Mouse (Mus musculus): Measurements from ENCODE around the gene Ctso. TPM values are rescaled to one million over a fixed set of nuclear protein-coding genes. Genes with fewer than 3 reads are reported as not detected.

The Ctso gene
- polyA plus RNA-seq, 1 experiment from 2014 or later: 19.6 TPM

GRCm38 (mm10) chr3:81942341-81942740 is 9.9 kb downstream of the Ctso start:
- Histone ChIP-seq H3K4me1 (ENCODE audit: control insufficient read depth, insufficient read depth, low read length) (no peaks in the 10 kb centered on the region), H3K4me2 (replicated peaks; ENCODE audit: low read depth, low read length) (no peak overlapping the region), H3K9me3 (ENCODE audit: control insufficient read depth, low read depth, low read length) (no peaks in the 10 kb centered on the region), H3K9ac (replicated peaks; ENCODE audit: low read depth, low read length) (no peak overlapping the region), H3K4me3 (ENCODE audit: low read depth, low read length) (no peak overlapping the region), H3K27ac (ENCODE audit: low read length) (no peak overlapping the region), H3K27me3 (ENCODE audit: control insufficient read depth, insufficient read depth, low read length) (no peaks in the 10 kb centered on the region), H3K36me3 (ENCODE audit: control insufficient read depth, insufficient read depth, low read length) (no peaks in the 10 kb centered on the region)
- 86% methylated on average over 3 of the region's 3 CpGs for WGBS
- ATAC-seq (ENCODE audit: insufficient number of reproducible peaks, insufficient read depth, low FRiP score, low read depth): no peak

GRCm38 (mm10) chr3:81943097-81943496 is 10.7 kb downstream of the Ctso start:
- no peak overlapping the region for H3K4me3 ChIP-seq (ENCODE audit: low read depth, low read length)
- H3K9ac ChIP-seq (replicated peaks; ENCODE audit: low read depth, low read length): no peak overlapping the region
- H3K27me3 ChIP-seq (ENCODE audit: control insufficient read depth, insufficient read depth, low read length): no peaks in the 10 kb centered on the region
- no peak overlapping the region for H3K27ac ChIP-seq (ENCODE audit: low read length)
- H3K36me3 ChIP-seq (ENCODE audit: control insufficient read depth, insufficient read depth, low read length): no peaks in the 10 kb centered on the region
- ATAC-seq (ENCODE audit: insufficient number of reproducible peaks, insufficient read depth, low FRiP score, low read depth): no peak
- H3K4me1 ChIP-seq (ENCODE audit: control insufficient read depth, insufficient read depth, low read length): no peaks in the 10 kb centered on the region
- 89% methylated on average over 3 of the region's 3 CpGs for WGBS
- no peak overlapping the region for H3K4me2 ChIP-seq (replicated peaks; ENCODE audit: low read depth, low read length)
- no peaks in the 10 kb centered on the region for H3K9me3 ChIP-seq (ENCODE audit: control insufficient read depth, low read depth, low read length)

GRCm38 (mm10) chr3:81944851-81945393 is 12.5 kb downstream of the Ctso start:
- H3K27ac ChIP-seq (ENCODE audit: low read length): no peak overlapping the region
- H3K9me3 ChIP-seq (ENCODE audit: control insufficient read depth, low read depth, low read length): no peaks in the 10 kb centered on the region
- no peak overlapping the region for H3K9ac ChIP-seq (replicated peaks; ENCODE audit: low read depth, low read length)
- no peaks in the 10 kb centered on the region for H3K27me3 ChIP-seq (ENCODE audit: control insufficient read depth, insufficient read depth, low read length)
- 92% methylated on average over 7 of the region's 7 CpGs for WGBS
- no peaks in the 10 kb centered on the region for H3K36me3 ChIP-seq (ENCODE audit: control insufficient read depth, insufficient read depth, low read length)
- ATAC-seq (ENCODE audit: insufficient number of reproducible peaks, insufficient read depth, low FRiP score, low read depth): no peak
- no peak overlapping the region for H3K4me3 ChIP-seq (ENCODE audit: low read depth, low read length)
- no peak overlapping the region for H3K4me2 ChIP-seq (replicated peaks; ENCODE audit: low read depth, low read length)
- no peaks in the 10 kb centered on the region for H3K4me1 ChIP-seq (ENCODE audit: control insufficient read depth, insufficient read depth, low read length)

- no peak overlapping the region for H3K27ac ChIP-seq (ENCODE audit: low read length)
- no peaks in the 10 kb centered on the region for H3K27me3 ChIP-seq (ENCODE audit: control insufficient read depth, insufficient read depth, low read length)
- no peaks in the 10 kb centered on the region for H3K9me3 ChIP-seq (ENCODE audit: control insufficient read depth, low read depth, low read length)
- ATAC-seq (ENCODE audit: insufficient number of reproducible peaks, insufficient read depth, low FRiP score, low read depth): no peak
- H3K36me3 ChIP-seq (ENCODE audit: control insufficient read depth, insufficient read depth, low read length): no peaks in the 10 kb centered on the region
- H3K9ac ChIP-seq (replicated peaks; ENCODE audit: low read depth, low read length): no peak overlapping the region
- H3K4me3 ChIP-seq (ENCODE audit: low read depth, low read length): no peak overlapping the region
- H3K4me1 ChIP-seq (ENCODE audit: control insufficient read depth, insufficient read depth, low read length): no peaks in the 10 kb centered on the region
- H3K4me2 ChIP-seq (replicated peaks; ENCODE audit: low read depth, low read length): no peak overlapping the region
- 80% methylated on average over 1 of the region's 1 CpGs for WGBS
Observed at GRCm38 (mm10) chr3:81949048-81949447, 16.6 kb downstream of the Ctso start.

GRCm38 (mm10) chr3:81951785-81952184 is 19.4 kb downstream of the Ctso start:
- Histone ChIP-seq H3K36me3 (ENCODE audit: control insufficient read depth, insufficient read depth, low read length) (no peaks in the 10 kb centered on the region), H3K27ac (ENCODE audit: low read length) (no peak overlapping the region), H3K4me2 (replicated peaks; ENCODE audit: low read depth, low read length) (no peak overlapping the region), H3K4me1 (ENCODE audit: control insufficient read depth, insufficient read depth, low read length) (no peaks in the 10 kb centered on the region), H3K9me3 (ENCODE audit: control insufficient read depth, low read depth, low read length) (no peaks in the 10 kb centered on the region), H3K9ac (replicated peaks; ENCODE audit: low read depth, low read length) (no peak overlapping the region), H3K4me3 (ENCODE audit: low read depth, low read length) (no peak overlapping the region), H3K27me3 (ENCODE audit: control insufficient read depth, insufficient read depth, low read length) (no peaks in the 10 kb centered on the region)
- ATAC-seq (ENCODE audit: insufficient number of reproducible peaks, insufficient read depth, low FRiP score, low read depth): no peak
- WGBS: 70% methylated on average over 2 of the region's 2 CpGs

- H3K27me3 ChIP-seq (ENCODE audit: control insufficient read depth, insufficient read depth, low read length): no peaks in the 10 kb centered on the region
- H3K4me2 ChIP-seq (replicated peaks; ENCODE audit: low read depth, low read length): no peak overlapping the region
- H3K36me3 ChIP-seq (ENCODE audit: control insufficient read depth, insufficient read depth, low read length): no peaks in the 10 kb centered on the region
- WGBS: 91% methylated on average over 5 of the region's 5 CpGs
- H3K4me1 ChIP-seq (ENCODE audit: control insufficient read depth, insufficient read depth, low read length): no peaks in the 10 kb centered on the region
- no peaks in the 10 kb centered on the region for H3K9me3 ChIP-seq (ENCODE audit: control insufficient read depth, low read depth, low read length)
- no peak overlapping the region for H3K9ac ChIP-seq (replicated peaks; ENCODE audit: low read depth, low read length)
- no peak overlapping the region for H3K4me3 ChIP-seq (ENCODE audit: low read depth, low read length)
- H3K27ac ChIP-seq (ENCODE audit: low read length): no peak overlapping the region
- ATAC-seq (ENCODE audit: insufficient number of reproducible peaks, insufficient read depth, low FRiP score, low read depth): no peak
Observed at GRCm38 (mm10) chr3:81957484-81957883, 25.1 kb downstream of the Ctso start.

- no peaks in the 10 kb centered on the region for H3K27me3 ChIP-seq (ENCODE audit: control insufficient read depth, insufficient read depth, low read length)
- H3K36me3 ChIP-seq (ENCODE audit: control insufficient read depth, insufficient read depth, low read length): no peaks in the 10 kb centered on the region
- H3K27ac ChIP-seq (ENCODE audit: low read length): no peak overlapping the region
- no peak overlapping the region for H3K4me2 ChIP-seq (replicated peaks; ENCODE audit: low read depth, low read length)
- no peaks in the 10 kb centered on the region for H3K9me3 ChIP-seq (ENCODE audit: control insufficient read depth, low read depth, low read length)
- no peak overlapping the region for H3K4me3 ChIP-seq (ENCODE audit: low read depth, low read length)
- WGBS: 85% methylated on average over 5 of the region's 5 CpGs
- no peak for ATAC-seq (ENCODE audit: insufficient number of reproducible peaks, insufficient read depth, low FRiP score, low read depth)
- H3K9ac ChIP-seq (replicated peaks; ENCODE audit: low read depth, low read length): no peak overlapping the region
- no peaks in the 10 kb centered on the region for H3K4me1 ChIP-seq (ENCODE audit: control insufficient read depth, insufficient read depth, low read length)
Observed at GRCm38 (mm10) chr3:81961336-81961735, 28.9 kb downstream of the Ctso start.

GRCm38 (mm10) chr3:81963768-81964167 is 31.4 kb downstream of the Ctso start:
- no peak overlapping the region for H3K9ac ChIP-seq (replicated peaks; ENCODE audit: low read depth, low read length)
- WGBS: 70% methylated on average over 5 of the region's 5 CpGs
- no peak overlapping the region for H3K4me2 ChIP-seq (replicated peaks; ENCODE audit: low read depth, low read length)

GRCm38 (mm10) chr3:81964596-81964995 is 32.2 kb downstream of the Ctso start:
- Histone ChIP-seq H3K27me3 (ENCODE audit: control insufficient read depth, insufficient read depth, low read length) (no peaks in the 10 kb centered on the region), H3K4me2 (replicated peaks; ENCODE audit: low read depth, low read length) (no peak overlapping the region), H3K27ac (ENCODE audit: low read length) (no peak overlapping the region), H3K9ac (replicated peaks; ENCODE audit: low read depth, low read length) (no peak overlapping the region), H3K4me1 (ENCODE audit: control insufficient read depth, insufficient read depth, low read length) (no peaks in the 10 kb centered on the region), H3K4me3 (ENCODE audit: low read depth, low read length) (no peak overlapping the region), H3K9me3 (ENCODE audit: control insufficient read depth, low read depth, low read length) (no peaks in the 10 kb centered on the region), H3K36me3 (ENCODE audit: control insufficient read depth, insufficient read depth, low read length) (no peaks in the 10 kb centered on the region)
- ATAC-seq (ENCODE audit: insufficient number of reproducible peaks, insufficient read depth, low FRiP score, low read depth): no peak
- 68% methylated on average over 3 of the region's 3 CpGs for WGBS

More at GRCm38 (mm10) chr3:81963768-81964167, 31.4 kb downstream of the Ctso start:
- Histone ChIP-seq H3K4me3 (ENCODE audit: low read depth, low read length) (no peak overlapping the region), H3K27ac (ENCODE audit: low read length) (no peak overlapping the region), H3K4me1 (ENCODE audit: control insufficient read depth, insufficient read depth, low read length) (no peaks in the 10 kb centered on the region), H3K36me3 (ENCODE audit: control insufficient read depth, insufficient read depth, low read length) (no peaks in the 10 kb centered on the region), H3K9me3 (ENCODE audit: control insufficient read depth, low read depth, low read length) (no peaks in the 10 kb centered on the region), H3K27me3 (ENCODE audit: control insufficient read depth, insufficient read depth, low read length) (no peaks in the 10 kb centered on the region)
- ATAC-seq (ENCODE audit: insufficient number of reproducible peaks, insufficient read depth, low FRiP score, low read depth): no peak

Measured in stomach, embryonic 14.5 days (tissue).